Mouse (Mus musculus) lung, embryonic 15.5 days (tissue): ENCODE measurements around the gene Rasl11b. TPM values are rescaled to one million over a fixed set of nuclear protein-coding genes. Genes with fewer than 3 reads are reported as not detected.

ENCODE experiments used
- ATAC-seq: fragments of 200-750 bp; cut with Nextera tagmentation; 2 replicates; pipeline ENCODE4 v1.8.0; 2017; ENCODE audit warnings: moderate number of reproducible peaks, borderline replicate concordance; ENCODE audit not compliant: low FRiP score, low TSS enrichment; ENCODE audit errors: extremely low read depth
- H3K27ac ChIP-seq: fragments of 300-500 bp; sonication (generic); 2 replicates; pipeline ENCODE4 v1.5.1; 2015; ENCODE audit warnings: moderate library complexity, mild to moderate bottlenecking, inconsistent platforms
- H3K27me3 ChIP-seq: fragments of 300-500 bp; sonication (generic); 2 replicates; pipeline ENCODE4 v1.6.1; 2015; ENCODE audit warnings: inconsistent platforms
- H3K36me3 ChIP-seq: fragments of 300-500 bp; sonication (generic); 2 replicates; pipeline ENCODE4 v1.6.1; 2015; ENCODE audit warnings: inconsistent platforms
- H3K4me1 ChIP-seq: fragments of 300-500 bp; sonication (generic); 2 replicates; pipeline ENCODE4 v1.6.1; 2015; ENCODE audit warnings: inconsistent platforms
- H3K4me2 ChIP-seq: fragments of 300-500 bp; sonication (generic); 2 replicates; pipeline ENCODE4 v1.6.1; 2015; ENCODE audit warnings: inconsistent platforms, mild to moderate bottlenecking, moderate library complexity
- H3K4me3 ChIP-seq: fragments of 300-500 bp; sonication (generic); 2 replicates; pipeline ENCODE4 v1.5.1; 2015; ENCODE audit warnings: mild to moderate bottlenecking, inconsistent platforms
- H3K9ac ChIP-seq: fragments of 300-500 bp; sonication (generic); 2 replicates; pipeline ENCODE4 v1.6.1; 2015; ENCODE audit warnings: inconsistent platforms
- H3K9me3 ChIP-seq: fragments of 300-500 bp; sonication (generic); 2 replicates; pipeline ENCODE4 v1.6.1; 2016; ENCODE audit warnings: inconsistent platforms
- WGBS: fragments of 180-500 bp; shearing (Covaris S2); methylation state at CpG from one replicate; pipeline ENCODE4 v1.1.7; 2015; 5-methylcytosine and 5-hydroxymethylcytosine counted together
- polyA plus RNA-seq: library from polyadenylated mRNA; unstranded; fragments of >200 nt; fragmentation: Nextera tagmentation; extraction: Ambion mirVana; gene quantifications from 2 replicates; pipeline ENCODE4 v1.2.1, GENCODE M21; 2015

Gene Rasl11b
- polyA plus RNA-seq, 1 experiment from 2014 or later = 150 TPM

GRCm38 (mm10) chr5:74200481-74200880 is 5.4 kb downstream of the Rasl11b start:
- H3K9me3 ChIP-seq = no peaks in the 10 kb centered on the region
- peak overlapping the region; percentile 38 for H3K27ac ChIP-seq
- ATAC-seq = no peak
- peaks cover 29% of the 10 kb centered on the region; the same call in 1 of the 2 replicates for H3K36me3 ChIP-seq
- H3K27me3 ChIP-seq = no peaks in the 10 kb centered on the region
- no peak overlapping the region for H3K9ac ChIP-seq
- H3K4me2 ChIP-seq = no peak overlapping the region
- no peak overlapping the region for H3K4me3 ChIP-seq
- 67% methylated on average over 8 of the region's 8 CpGs for WGBS
- H3K4me1 ChIP-seq = peaks cover 41% of the 10 kb centered on the region

- 62% methylated on average over 10 of the region's 10 CpGs for WGBS
- peak overlapping the region; percentile 54; the same call in 1 of the 2 replicates for H3K27ac ChIP-seq
- H3K9me3 ChIP-seq = no peaks in the 10 kb centered on the region
- peaks cover 26% of the 10 kb centered on the region; the same call in 1 of the 2 replicates for H3K36me3 ChIP-seq
- H3K4me2 ChIP-seq = no peak overlapping the region
- ATAC-seq = no peak
- no peak overlapping the region for H3K4me3 ChIP-seq
- no peak overlapping the region for H3K9ac ChIP-seq
- no peaks in the 10 kb centered on the region for H3K27me3 ChIP-seq
- peaks cover 47% of the 10 kb centered on the region for H3K4me1 ChIP-seq
These were observed 6.7 kb downstream of the Rasl11b start for GRCm38 (mm10) chr5:74201570-74202357.

- Histone ChIP-seq H3K4me1 (peaks cover 45% of the 10 kb centered on the region), H3K36me3 (peaks cover 26% of the 10 kb centered on the region; the same call in 1 of the 2 replicates), H3K4me3 (no peak overlapping the region), H3K27me3 (no peaks in the 10 kb centered on the region), H3K9ac (no peak overlapping the region), H3K4me2 (no peak overlapping the region), H3K27ac (0 out of 2 replicates have a peak overlapping the region, but pooled peaks have one; percentile 26), H3K9me3 (no peaks in the 10 kb centered on the region)
- WGBS = 52% methylated on average over 4 of the region's 4 CpGs
- no peak for ATAC-seq
These were observed 7.4 kb downstream of the Rasl11b start for GRCm38 (mm10) chr5:74202515-74202914.

DNA sequence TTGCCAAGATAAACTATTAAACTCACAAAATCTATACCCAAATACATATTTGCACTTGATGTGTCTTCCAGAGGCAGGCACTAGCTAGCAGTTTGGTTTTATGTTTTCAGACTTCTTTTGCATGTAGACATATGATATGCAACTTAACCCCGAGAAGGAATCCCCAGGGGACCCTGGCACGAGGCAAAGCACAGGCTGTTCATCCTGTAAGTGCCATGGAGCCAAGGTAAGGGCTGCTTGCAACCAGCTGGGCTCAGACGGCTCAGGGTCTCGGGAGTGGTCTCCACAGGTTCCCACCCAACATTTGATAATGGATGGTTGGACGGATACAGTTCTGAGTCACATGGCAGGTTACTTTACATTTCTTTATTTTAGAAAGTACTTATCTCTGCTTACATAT is 9.4 kb downstream of the Rasl11b start:
- WGBS = 77% methylated on average over 5 of the region's 5 CpGs
- peaks cover 39% of the 10 kb centered on the region for H3K4me1 ChIP-seq

GRCm38 (mm10) chr5:74205509-74205908 is 10.4 kb downstream of the Rasl11b start:
- Histone ChIP-seq H3K9ac (no peak overlapping the region), H3K4me3 (no peak overlapping the region), H3K27ac (no peak overlapping the region), H3K9me3 (no peaks in the 10 kb centered on the region), H3K4me2 (no peak overlapping the region), H3K36me3 (peaks cover 1% of the 10 kb centered on the region; the same call in 1 of the 2 replicates), H3K4me1 (peaks cover 35% of the 10 kb centered on the region), H3K27me3 (no peaks in the 10 kb centered on the region)
- ATAC-seq = no peak
- 33% methylated on average over 8 of the region's 8 CpGs for WGBS

More for the DNA sequence above, 9.4 kb downstream of the Rasl11b start:
- Histone ChIP-seq H3K4me2 (no peak overlapping the region), H3K27ac (no peak overlapping the region), H3K9ac (no peak overlapping the region), H3K9me3 (no peaks in the 10 kb centered on the region), H3K36me3 (peaks cover 12% of the 10 kb centered on the region; the same call in 1 of the 2 replicates), H3K4me3 (no peak overlapping the region), H3K27me3 (no peaks in the 10 kb centered on the region)
- no peak for ATAC-seq

- Histone ChIP-seq H3K4me2 (no peak overlapping the region), H3K4me3 (no peak overlapping the region), H3K4me1 (peaks cover 34% of the 10 kb centered on the region), H3K9me3 (no peaks in the 10 kb centered on the region), H3K27ac (no peak overlapping the region), H3K27me3 (no peaks in the 10 kb centered on the region), H3K36me3 (no peaks in the 10 kb centered on the region), H3K9ac (no peak overlapping the region)
- 60% methylated on average over 7 of the region's 7 CpGs for WGBS
- ATAC-seq = no peak
These were observed 11.0 kb downstream of the Rasl11b start for GRCm38 (mm10) chr5:74206038-74206437.

DNA sequence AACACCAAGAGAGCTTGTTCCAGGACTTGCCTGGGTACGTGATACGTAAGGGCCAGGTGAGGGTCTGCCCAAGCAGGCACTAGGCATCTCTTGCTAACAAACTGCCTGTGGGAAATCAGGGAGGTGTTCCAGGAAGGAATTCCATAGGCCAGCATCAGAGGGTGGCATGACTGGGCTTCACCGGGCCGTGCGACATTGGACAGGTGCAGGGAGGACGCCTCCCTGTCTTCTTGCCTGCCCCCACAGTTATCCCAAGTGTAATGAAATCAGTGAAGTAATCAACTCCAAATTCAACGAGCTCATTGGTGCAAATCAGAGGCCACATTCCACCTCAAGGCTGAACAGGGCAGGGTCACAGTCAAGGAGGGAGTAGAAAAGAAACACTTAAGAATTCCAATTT is 11.6 kb downstream of the Rasl11b start:
- Histone ChIP-seq H3K4me1 (peaks cover 36% of the 10 kb centered on the region), H3K27ac (no peak overlapping the region), H3K27me3 (no peaks in the 10 kb centered on the region), H3K9me3 (no peaks in the 10 kb centered on the region), H3K36me3 (no peaks in the 10 kb centered on the region), H3K4me3 (no peak overlapping the region), H3K4me2 (no peak overlapping the region), H3K9ac (no peak overlapping the region)
- ATAC-seq = no peak
- WGBS = 85% methylated on average over 7 of the region's 7 CpGs

DNA sequence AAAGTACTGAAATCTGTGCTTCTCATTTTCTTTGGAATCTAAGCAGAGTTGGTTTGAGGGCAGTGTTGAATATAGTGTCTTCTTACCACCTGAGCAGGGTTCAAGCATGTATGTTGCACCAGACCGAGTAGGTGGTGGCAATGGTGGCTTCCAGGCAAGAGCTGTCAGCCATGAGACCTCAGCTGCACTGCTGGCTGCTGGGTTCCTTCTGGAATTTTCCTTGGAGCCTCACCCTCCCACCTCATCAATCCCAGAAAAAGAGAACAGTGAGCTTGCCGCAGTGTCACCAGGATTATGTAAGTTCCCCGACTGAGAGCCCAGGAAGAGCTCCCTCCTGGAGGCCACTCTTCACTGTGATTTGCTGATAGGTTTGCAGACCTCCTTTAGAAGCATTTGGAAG is 12.1 kb downstream of the Rasl11b start:
- no peaks in the 10 kb centered on the region for H3K9me3 ChIP-seq
- no peak overlapping the region for H3K4me2 ChIP-seq
- no peak overlapping the region for H3K9ac ChIP-seq
- no peak for ATAC-seq
- H3K27me3 ChIP-seq = no peaks in the 10 kb centered on the region
- WGBS = 51% methylated on average over 3 of the region's 3 CpGs
- H3K27ac ChIP-seq = no peak overlapping the region
- H3K4me1 ChIP-seq = peaks cover 41% of the 10 kb centered on the region
- no peak overlapping the region for H3K4me3 ChIP-seq
- no peaks in the 10 kb centered on the region for H3K36me3 ChIP-seq

DNA sequence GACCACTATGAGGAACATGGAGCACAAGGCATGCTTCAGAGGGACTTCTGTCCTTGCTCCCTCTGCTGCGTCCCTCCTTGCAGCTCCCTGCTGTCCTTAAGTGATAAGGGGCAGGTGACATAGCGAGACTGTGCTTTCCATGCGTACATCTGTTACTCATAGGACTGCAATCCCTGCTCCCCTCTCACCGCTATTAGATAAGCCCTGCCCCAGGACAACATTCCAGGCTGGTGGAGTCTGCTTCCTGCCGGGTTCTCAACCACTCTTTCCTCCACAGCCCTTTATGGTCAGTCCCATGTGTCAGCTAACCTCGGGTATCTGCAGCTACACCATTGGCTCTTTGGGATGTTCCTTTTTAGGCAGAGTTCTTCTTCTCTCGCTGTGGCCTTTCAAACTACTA is 13.4 kb downstream of the Rasl11b start:
- Histone ChIP-seq H3K9me3 (no peaks in the 10 kb centered on the region), H3K4me2 (no peak overlapping the region), H3K27ac (no peak overlapping the region), H3K4me1 (peaks cover 41% of the 10 kb centered on the region), H3K9ac (no peak overlapping the region), H3K36me3 (no peaks in the 10 kb centered on the region), H3K4me3 (no peak overlapping the region), H3K27me3 (no peaks in the 10 kb centered on the region)
- 39% methylated on average over 7 of the region's 7 CpGs for WGBS
- ATAC-seq = no peak

DNA sequence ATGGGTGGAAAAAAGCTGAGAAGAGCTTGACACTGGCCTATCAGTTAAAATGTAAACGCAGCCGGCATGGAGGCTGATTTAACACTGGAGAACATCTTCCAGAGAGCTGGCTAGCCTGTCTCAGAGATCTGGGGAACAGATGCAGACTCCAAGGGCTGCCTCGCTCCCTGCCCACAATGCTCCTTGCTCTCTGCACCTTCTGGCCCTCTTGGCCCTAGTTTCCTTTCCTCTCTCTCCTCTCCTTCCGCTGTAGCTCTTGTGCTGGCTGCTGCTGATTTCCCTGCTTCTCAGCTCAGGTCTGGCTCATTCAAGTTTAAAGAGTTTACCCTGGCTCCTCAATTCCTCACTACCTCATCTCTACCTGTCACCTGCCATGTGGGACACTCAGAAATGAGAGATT is 14.6 kb downstream of the Rasl11b start:
- Histone ChIP-seq H3K36me3 (no peaks in the 10 kb centered on the region), H3K27me3 (no peaks in the 10 kb centered on the region), H3K4me2 (no peak overlapping the region), H3K9me3 (no peaks in the 10 kb centered on the region), H3K4me3 (no peak overlapping the region), H3K27ac (no peak overlapping the region), H3K9ac (no peak overlapping the region), H3K4me1 (peaks cover 41% of the 10 kb centered on the region)
- no peak for ATAC-seq
- 63% methylated on average over 4 of the region's 4 CpGs for WGBS

DNA sequence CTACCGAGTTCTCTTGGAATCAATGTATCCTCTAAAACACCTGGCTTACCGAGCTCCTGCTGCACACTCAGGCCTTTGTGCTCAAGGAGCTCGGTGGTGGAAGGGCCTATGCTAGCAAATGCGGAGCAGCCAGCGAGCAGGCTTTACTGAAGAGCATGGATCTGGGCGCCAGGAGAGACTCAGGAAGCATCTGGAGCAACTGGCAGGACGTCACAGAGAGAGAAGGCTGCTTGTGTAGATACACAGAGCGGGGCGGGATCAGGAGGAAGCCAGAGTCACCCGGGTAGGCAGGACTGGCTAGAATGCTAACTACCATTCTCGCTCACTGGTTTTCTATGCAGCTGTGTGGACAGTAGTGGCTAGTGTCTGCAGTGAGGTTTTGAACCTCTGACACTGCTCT is 16.3 kb downstream of the Rasl11b start:
- Histone ChIP-seq H3K27me3 (no peaks in the 10 kb centered on the region), H3K9ac (no peak overlapping the region), H3K4me2 (no peak overlapping the region), H3K4me3 (no peak overlapping the region), H3K9me3 (no peaks in the 10 kb centered on the region), H3K4me1 (peaks cover 41% of the 10 kb centered on the region), H3K27ac (no peak overlapping the region), H3K36me3 (no peaks in the 10 kb centered on the region)
- WGBS = 41% methylated on average over 11 of the region's 11 CpGs
- 0 out of 2 replicates have a peak, but pooled peaks have one; percentile 35 for ATAC-seq

DNA sequence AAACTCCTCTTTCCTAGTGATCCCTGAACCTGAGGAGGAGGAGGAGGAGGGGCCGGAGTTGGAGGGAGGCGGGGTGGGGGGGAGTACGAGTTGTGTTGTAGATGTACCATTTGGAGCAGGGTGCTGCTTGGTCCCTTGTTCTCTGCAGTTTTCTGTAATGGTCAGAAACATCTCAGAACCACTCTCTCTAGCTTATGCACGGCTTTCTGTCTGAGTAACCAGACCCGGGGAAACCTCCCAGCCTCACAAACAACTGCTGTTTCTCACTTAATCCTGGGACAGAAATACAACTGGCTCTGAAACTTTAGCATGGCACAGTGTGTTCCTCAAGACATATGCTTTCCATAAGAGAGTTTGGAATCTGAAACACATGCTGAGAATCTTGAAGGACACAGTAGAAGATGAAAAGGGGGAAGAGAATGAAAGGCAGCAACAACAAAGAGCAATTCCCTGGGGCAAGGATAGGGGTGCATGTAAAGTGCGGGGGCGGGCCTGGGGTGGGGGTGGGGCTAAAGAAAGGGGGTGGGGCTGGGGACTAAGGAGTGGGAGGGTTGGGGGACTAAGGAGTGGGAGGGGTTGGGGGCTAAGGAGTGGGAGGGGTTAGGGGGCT is 19.5 kb downstream of the Rasl11b start:
- H3K9ac ChIP-seq = no peak overlapping the region
- ATAC-seq = no peak
- no peaks in the 10 kb centered on the region for H3K36me3 ChIP-seq
- no peak overlapping the region for H3K4me2 ChIP-seq
- no peak overlapping the region for H3K4me3 ChIP-seq
- no peaks in the 10 kb centered on the region for H3K27me3 ChIP-seq
- WGBS = 19% methylated on average over 7 of the region's 7 CpGs
- no peaks in the 10 kb centered on the region for H3K9me3 ChIP-seq
- peak overlapping the region; percentile 26; the same call in 1 of the 2 replicates for H3K27ac ChIP-seq
- peaks cover 24% of the 10 kb centered on the region for H3K4me1 ChIP-seq
